Mouse (Mus musculus) liver, embryonic 13.5 days (tissue): ENCODE data around the gene Tmem235. TPM values are rescaled to one million over a fixed set of nuclear protein-coding genes. Genes with fewer than 3 reads are reported as not detected.
A peak's percentile ranks its signal among the peaks of the same experiment; 100 is the strongest.
"Not testable (repeated sequence)": the region's sequence is repeated elsewhere in the genome, so short reads cannot be mapped to it uniquely, and the experiment has no call there.

Experiments
- ATAC-seq: fragments of 200-750 bp; cut with Nextera tagmentation; 2 replicates; pipeline ENCODE4 v1.8.0; 2017; ENCODE audit warnings: low read depth, mild to moderate bottlenecking, moderate number of reproducible peaks, moderate library complexity
- DNase-seq: peaks from one replicate; pipeline ENCODE4 v3.0.0; 2022
- H3K27ac ChIP-seq: fragments of 300-500 bp; sonication (generic); 2 replicates; pipeline ENCODE4 v1.5.1; 2015; ENCODE audit warnings: moderate library complexity, mild to moderate bottlenecking, inconsistent platforms
- H3K27me3 ChIP-seq: fragments of 300-500 bp; sonication (generic); 2 replicates; pipeline ENCODE4 v1.6.1; 2015; ENCODE audit warnings: mild to moderate bottlenecking, inconsistent platforms
- H3K36me3 ChIP-seq: fragments of 300-500 bp; sonication (generic); 2 replicates; pipeline ENCODE4 v1.6.1; 2015; ENCODE audit warnings: mild to moderate bottlenecking, inconsistent platforms
- H3K4me1 ChIP-seq: fragments of 300-500 bp; sonication (generic); replicated peaks from 2 replicates; pipeline ENCODE4 v1.6.1; 2015; ENCODE audit warnings: inconsistent platforms
- H3K4me2 ChIP-seq: fragments of 300-500 bp; sonication (generic); 2 replicates; pipeline ENCODE4 v1.6.1; 2015; ENCODE audit warnings: inconsistent platforms, mild to moderate bottlenecking, moderate library complexity
- H3K4me3 ChIP-seq: fragments of 300-500 bp; sonication (generic); replicated peaks from 2 replicates; pipeline ENCODE4 v1.5.1; 2015; ENCODE audit warnings: mild to moderate bottlenecking, inconsistent platforms
- H3K9ac ChIP-seq: fragments of 300-500 bp; sonication (generic); 2 replicates; pipeline ENCODE4 v1.6.1; 2015; ENCODE audit warnings: mild to moderate bottlenecking, inconsistent platforms
- H3K9me3 ChIP-seq: fragments of 300-500 bp; sonication (generic); replicated peaks from 2 replicates; pipeline ENCODE4 v1.6.1; 2016; ENCODE audit warnings: inconsistent platforms
- WGBS: fragments of 180-500 bp; shearing (Covaris S2); methylation state at CpG from one replicate; pipeline ENCODE4 v1.1.7; 2015; ENCODE audit not compliant: insufficient replicate concordance; 5-methylcytosine and 5-hydroxymethylcytosine counted together
- polyA plus RNA-seq: library from polyadenylated mRNA; unstranded; fragments of >200 nt; fragmentation: Nextera tagmentation; extraction: Ambion mirVana; gene quantifications from 2 replicates; pipeline ENCODE4 v1.2.1, GENCODE M21; 2015

Tmem235 gene
- not detected in 2 replicates for polyA plus RNA-seq

DNA sequence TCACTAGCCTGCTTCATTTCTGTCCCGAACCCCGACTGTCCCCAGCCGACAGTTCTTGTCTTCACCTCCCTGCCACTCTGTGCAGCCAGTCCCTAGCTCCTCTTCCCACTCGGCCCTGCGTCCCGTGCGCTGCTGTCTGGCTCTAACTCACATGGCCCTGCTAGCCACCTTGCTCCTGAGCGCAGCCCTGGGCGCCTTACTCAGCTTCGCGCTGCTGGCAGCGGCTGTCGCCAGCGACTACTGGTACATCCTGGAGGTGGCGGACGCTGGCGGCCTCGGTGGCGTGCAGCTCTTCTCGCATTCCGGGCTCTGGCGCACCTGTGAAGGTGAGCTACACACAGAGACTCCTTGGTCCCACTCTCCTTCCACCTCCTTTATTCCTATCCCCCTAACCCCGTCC is at the start of gene Tmem235:
Gene Tmem235, plus strand, starts transcription at position 152 of the 400 bp plus-strand sequence.
- no peak within 1 kb of the TSS for H3K27ac ChIP-seq
- ATAC-seq (no peak), DNase-seq (no peak)
- no peak within 1 kb of the TSS for H3K9ac ChIP-seq
- peaks cover 9% of the 10 kb centered on the region for H3K4me1 ChIP-seq
- no peak within 1 kb of the TSS for H3K4me3 ChIP-seq
- peaks cover 66% of the 10 kb centered on the region for H3K27me3 ChIP-seq
- 0 out of 2 replicates have a peak, but pooled peaks cover 3% of the 10 kb centered on the region for H3K9me3 ChIP-seq
- no peak within 1 kb of the TSS for H3K4me2 ChIP-seq
- H3K36me3 ChIP-seq, result peaks cover 23% of the 10 kb centered on the region
- 5% methylated on average over 23 of the region's 23 CpGs for WGBS

DNA sequence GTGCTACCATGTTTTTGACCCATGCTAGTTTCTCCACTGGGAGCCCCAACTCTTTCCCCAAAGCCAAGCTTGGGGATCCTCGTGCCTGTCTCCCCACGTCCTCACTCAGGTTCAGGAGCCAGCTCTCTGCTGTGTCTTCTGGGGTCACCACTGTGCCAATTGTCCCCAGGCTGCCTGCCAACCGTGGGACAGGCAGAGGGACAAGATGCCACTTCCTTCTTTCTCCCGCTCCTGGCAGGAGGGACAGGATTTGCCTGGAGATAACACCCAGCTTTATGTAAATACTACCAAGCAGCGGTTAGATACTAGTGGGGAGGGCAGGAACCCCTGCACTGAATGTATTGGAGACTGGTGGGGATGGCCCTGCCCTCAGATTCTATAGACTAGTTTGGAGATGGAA is 46.7 kb upstream of the Tmem235 start:
- H3K27me3 ChIP-seq, result no peaks in the 10 kb centered on the region
- no peak overlapping the region for H3K4me2 ChIP-seq
- H3K4me1 ChIP-seq, result peaks cover 81% of the 10 kb centered on the region
- WGBS, result 52% methylated on average over 5 of the region's 5 CpGs
- H3K4me3 ChIP-seq, result no peak overlapping the region
- peaks cover 81% of the 10 kb centered on the region for H3K36me3 ChIP-seq
- peak overlapping the region; percentile 45 for H3K9ac ChIP-seq
- H3K9me3 ChIP-seq, result no peaks in the 10 kb centered on the region
- DNase-seq (no peak), ATAC-seq (no peak)
- H3K27ac ChIP-seq, result peak overlapping the region; percentile 87

- Histone ChIP-seq H3K4me2 (no peak overlapping the region), H3K9me3 (no peaks in the 10 kb centered on the region), H3K4me1 (peaks cover 84% of the 10 kb centered on the region), H3K27me3 (no peaks in the 10 kb centered on the region), H3K36me3 (peaks cover 88% of the 10 kb centered on the region), H3K27ac (peak overlapping the region; percentile 87), H3K4me3 (no peak overlapping the region), H3K9ac (0 out of 2 replicates have a peak overlapping the region, but pooled peaks have one; percentile 1)
- WGBS, result 82% methylated on average over 6 of the region's 6 CpGs
- DNase-seq (no peak), ATAC-seq (no peak)
Measured at GRCm38 (mm10) chr11:117814704-117815366, 45.7 kb upstream of the Tmem235 start.

DNA sequence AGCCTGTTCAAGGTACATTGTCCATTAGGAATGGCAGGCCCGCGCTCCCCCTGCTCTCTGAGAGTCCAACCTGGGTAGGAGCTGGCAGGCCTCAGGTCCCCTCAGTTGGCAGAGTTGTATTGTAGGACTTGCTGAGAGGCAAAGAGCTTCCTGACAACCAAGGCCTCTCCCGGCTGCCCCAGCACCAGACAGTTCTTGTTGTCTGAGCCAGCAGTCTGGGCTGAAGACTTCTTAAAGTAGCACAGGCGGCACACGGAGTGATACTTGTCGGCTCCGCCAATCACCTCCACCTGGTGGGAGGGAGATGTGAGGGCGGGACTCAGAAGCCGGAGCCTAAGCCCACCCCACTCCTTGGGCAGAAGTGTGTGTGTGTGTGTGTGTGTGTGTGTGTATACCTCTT is 44.7 kb upstream of the Tmem235 start:
- peaks cover 85% of the 10 kb centered on the region for H3K4me1 ChIP-seq

DNA sequence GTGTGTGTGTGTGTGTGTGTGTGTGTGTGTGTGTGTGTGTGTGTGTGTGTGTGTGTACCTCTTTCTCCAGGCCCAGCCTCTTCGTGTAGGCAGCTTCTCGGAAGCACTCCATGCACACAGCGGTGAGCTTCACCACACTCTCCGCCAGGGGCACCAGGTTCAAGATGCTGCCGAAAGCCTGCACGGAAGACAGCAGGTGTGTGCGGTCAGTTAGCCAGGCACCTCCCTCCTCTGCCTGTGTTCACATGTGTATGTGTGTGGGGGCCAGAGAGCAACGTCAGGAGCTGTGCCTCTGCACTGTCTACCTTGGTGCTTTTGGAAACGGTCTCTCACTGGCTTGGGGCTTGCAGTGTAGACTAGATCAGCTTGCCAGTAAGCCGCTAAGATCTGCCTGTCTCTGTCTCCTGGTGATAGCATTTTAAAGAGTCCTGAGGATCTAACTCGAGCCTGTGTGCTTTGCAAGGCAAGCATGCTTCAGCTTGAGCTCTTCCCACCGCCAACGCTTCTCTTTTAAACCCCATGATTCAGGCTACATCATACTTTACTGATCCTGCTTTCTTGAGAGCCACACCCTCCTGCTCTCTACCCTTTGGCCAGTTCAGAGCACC is 44.1 kb upstream of the Tmem235 start:
- Histone ChIP-seq H3K4me3 (no peak overlapping the region), H3K27ac (peak overlapping the region; percentile 49; the same call in 1 of the 2 replicates), H3K4me1 (peaks cover 84% of the 10 kb centered on the region), H3K4me2 (no peak overlapping the region), H3K27me3 (no peaks in the 10 kb centered on the region), H3K36me3 (peaks cover 100% of the 10 kb centered on the region), H3K9me3 (no peaks in the 10 kb centered on the region), H3K9ac (no peak overlapping the region; the same call in 1 of the 2 replicates)
- ATAC-seq, result no peak
- no peak for DNase-seq
- 86% methylated on average over 13 of the region's 13 CpGs for WGBS

More for the DNA sequence above, 44.7 kb upstream of the Tmem235 start:
- not testable (repeated sequence) for H3K4me2 ChIP-seq, H3K27me3 ChIP-seq, H3K4me3 ChIP-seq, H3K9ac ChIP-seq, DNase-seq, H3K9me3 ChIP-seq
- Histone ChIP-seq H3K27ac (peak overlapping the region; percentile 87), H3K36me3 (peaks cover 98% of the 10 kb centered on the region)
- 80% methylated on average over 9 of the region's 9 CpGs for WGBS
- peak; percentile 1; the same call in 1 of the 2 replicates for ATAC-seq

DNA sequence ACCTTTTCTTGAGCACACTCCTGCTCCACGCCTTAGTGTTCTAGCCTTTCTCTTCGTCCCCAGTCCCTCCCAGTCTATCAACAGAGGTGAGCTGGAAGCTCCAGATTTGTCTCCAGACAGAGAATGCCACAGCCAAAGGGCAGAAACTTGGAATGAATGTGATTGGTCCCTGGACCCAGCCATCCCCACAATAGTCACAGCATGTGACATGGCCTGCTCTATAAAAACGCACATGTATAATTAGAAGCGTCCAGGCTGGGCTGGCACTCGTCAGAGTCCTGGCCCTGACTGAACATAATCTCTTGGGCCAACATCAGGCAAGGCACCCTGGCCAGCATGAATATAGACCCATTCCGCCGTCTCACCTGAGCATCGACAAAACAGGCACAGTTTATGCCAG is 41.5 kb upstream of the Tmem235 start:
- Histone ChIP-seq H3K4me3 (no peak overlapping the region), H3K27ac (no peak overlapping the region), H3K9ac (no peak overlapping the region), H3K27me3 (no peaks in the 10 kb centered on the region), H3K4me2 (no peak overlapping the region), H3K9me3 (no peaks in the 10 kb centered on the region), H3K4me1 (peaks cover 84% of the 10 kb centered on the region), H3K36me3 (peaks cover 100% of the 10 kb centered on the region)
- ATAC-seq (no peak), DNase-seq (no peak)
- WGBS, result 83% methylated on average over 8 of the region's 8 CpGs

DNA sequence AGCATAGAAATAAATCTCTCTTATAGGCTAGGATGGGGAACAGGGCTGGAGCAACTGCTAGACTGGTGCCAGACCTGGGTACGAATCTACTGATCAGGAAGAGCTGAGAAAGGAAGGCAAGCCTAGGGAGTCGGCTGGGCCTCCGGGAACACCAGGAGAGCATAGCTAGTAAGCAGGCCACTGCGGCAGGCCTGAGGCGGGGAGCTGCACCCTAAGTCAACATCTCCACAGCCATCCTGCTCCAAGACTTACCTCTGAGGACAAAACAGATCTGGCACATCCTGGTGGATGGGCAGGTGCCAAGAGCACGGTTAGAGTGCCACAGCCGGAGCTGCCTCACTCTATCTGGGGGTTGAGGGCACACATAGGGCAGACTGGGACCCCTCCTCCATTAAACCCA is 40.4 kb upstream of the Tmem235 start:
- WGBS, result 89% methylated on average over 7 of the region's 7 CpGs
- ATAC-seq, result no peak
- DNase-seq, result no peak
- Histone ChIP-seq H3K9ac (no peak overlapping the region), H3K9me3 (no peaks in the 10 kb centered on the region), H3K4me2 (no peak overlapping the region), H3K4me3 (no peak overlapping the region), H3K27ac (no peak overlapping the region), H3K4me1 (peaks cover 81% of the 10 kb centered on the region), H3K27me3 (no peaks in the 10 kb centered on the region), H3K36me3 (peaks cover 92% of the 10 kb centered on the region)

GRCm38 (mm10) chr11:117821868-117822267 is 38.7 kb upstream of the Tmem235 start:
- peak overlapping the region; percentile 13; the same call in 1 of the 2 replicates for H3K4me2 ChIP-seq
- H3K9ac ChIP-seq, result no peak overlapping the region; the same call in 1 of the 2 replicates
- no peak overlapping the region for H3K27ac ChIP-seq
- H3K9me3 ChIP-seq, result no peaks in the 10 kb centered on the region
- no peak overlapping the region for H3K4me3 ChIP-seq
- no peaks in the 10 kb centered on the region for H3K27me3 ChIP-seq
- peaks cover 82% of the 10 kb centered on the region for H3K4me1 ChIP-seq
- no peak for DNase-seq
- ATAC-seq, result no peak
- WGBS, result 88% methylated on average over 9 of the region's 9 CpGs
- peaks cover 75% of the 10 kb centered on the region for H3K36me3 ChIP-seq

DNA sequence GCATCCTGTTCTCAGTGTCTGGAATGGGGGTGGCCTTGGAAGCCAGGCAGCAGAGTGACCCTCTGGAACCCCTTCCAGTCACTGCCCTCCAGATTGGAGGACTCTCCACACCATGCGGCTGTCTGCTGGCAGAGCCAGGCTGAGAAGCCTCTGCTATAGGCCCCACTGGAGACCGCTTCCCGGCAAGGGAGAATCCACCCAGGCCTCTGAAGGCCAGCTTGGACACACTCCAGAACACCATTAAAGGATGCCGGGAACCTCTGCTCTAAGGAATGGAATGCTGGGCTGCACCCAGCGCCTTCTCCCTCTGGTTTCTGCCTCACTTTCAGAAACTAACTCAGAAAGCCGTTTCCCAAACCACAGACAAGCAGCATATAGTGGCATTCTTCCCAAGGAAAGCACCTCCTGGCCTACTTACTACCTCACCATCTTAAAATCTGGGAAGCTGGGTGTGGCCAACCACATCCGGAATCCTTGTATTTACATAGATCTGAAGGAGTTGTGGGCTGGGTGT is 37.8 kb upstream of the Tmem235 start:
- H3K4me2 ChIP-seq, result peak overlapping the region; percentile 96
- H3K27me3 ChIP-seq, result no peaks in the 10 kb centered on the region
- peak overlapping the region; percentile 18; the same call in 1 of the 2 replicates for H3K27ac ChIP-seq
- peaks cover 66% of the 10 kb centered on the region for H3K36me3 ChIP-seq
- ATAC-seq (no peak), DNase-seq (no peak)
- 87% methylated on average over 7 of the region's 7 CpGs for WGBS
- H3K4me3 ChIP-seq, result peak overlapping the region; percentile 86; the same call in 1 of the 2 replicates
- H3K4me1 ChIP-seq, result peaks cover 84% of the 10 kb centered on the region
- no peaks in the 10 kb centered on the region for H3K9me3 ChIP-seq
- H3K9ac ChIP-seq, result peak overlapping the region; percentile 97; the same call in 1 of the 2 replicates

DNA sequence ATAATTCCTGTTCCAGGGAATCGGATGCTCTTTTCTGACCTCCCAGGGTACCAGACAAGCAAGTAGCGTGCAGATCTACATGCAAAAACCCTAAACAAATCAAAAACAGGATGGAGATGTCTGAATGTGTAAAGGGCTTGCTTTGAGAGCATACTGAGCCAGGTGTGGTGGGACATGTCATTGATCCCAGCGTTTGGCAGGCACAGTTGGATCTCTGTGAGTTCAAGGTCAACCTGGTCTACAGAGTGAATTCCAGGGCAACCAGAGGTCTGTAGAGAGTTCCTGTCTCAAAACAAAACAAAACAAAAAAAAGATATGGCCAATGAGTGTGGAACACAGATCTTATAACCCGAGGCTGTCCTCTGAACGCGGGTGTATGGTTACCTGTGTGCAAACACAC is 37.1 kb upstream of the Tmem235 start:
- Histone ChIP-seq H3K4me3 (peak overlapping the region; percentile 86), H3K27me3 (no peaks in the 10 kb centered on the region), H3K36me3 (peaks cover 60% of the 10 kb centered on the region), H3K9me3 (no peaks in the 10 kb centered on the region), H3K27ac (peak overlapping the region; percentile 74; the same call in 1 of the 2 replicates), H3K4me1 (peaks cover 85% of the 10 kb centered on the region), H3K9ac (peak overlapping the region; percentile 97), H3K4me2 (peak overlapping the region; percentile 96)
- DNase-seq (no peak), ATAC-seq (no peak)
- WGBS, result 85% methylated on average over 6 of the region's 6 CpGs
